Mouse (Mus musculus) hematopoietic stem cell, adult 5-6 weeks (primary cell): Measurements from ENCODE around the gene 1700001P01Rik. TPM values are rescaled to one million over a fixed set of nuclear protein-coding genes. Genes with fewer than 3 reads are reported as not detected.

ENCODE experiments used
- ATAC-seq, 2 experiments: fragments of 125-278 bp in 1 of 2; replicated peaks in 1 of 2; 2 replicates each; pipeline ENCODE4 v1.8.0; 2016 to 2017; ENCODE audit warnings: inconsistent platforms in 2 of 2, mild to moderate bottlenecking in 2 of 2, moderate number of reproducible peaks in 2 of 2, low read depth in 1 of 2, moderate TSS enrichment in 1 of 2; ENCODE audit not compliant: low FRiP score in 2 of 2, poor library complexity in 2 of 2, severe bottlenecking in 2 of 2, insufficient read depth in 1 of 2, low TSS enrichment in 1 of 2
- total RNA-seq: library from RNA; stranded (forward); fragments of 172-1452, 232-1000 nt; gene quantifications from 2 replicates; pipeline ENCODE4 v1.2.3, GENCODE M21; 2017

Gene 1700001P01Rik
- total RNA-seq, 1 experiment from 2014 or later = not detected

DNA sequence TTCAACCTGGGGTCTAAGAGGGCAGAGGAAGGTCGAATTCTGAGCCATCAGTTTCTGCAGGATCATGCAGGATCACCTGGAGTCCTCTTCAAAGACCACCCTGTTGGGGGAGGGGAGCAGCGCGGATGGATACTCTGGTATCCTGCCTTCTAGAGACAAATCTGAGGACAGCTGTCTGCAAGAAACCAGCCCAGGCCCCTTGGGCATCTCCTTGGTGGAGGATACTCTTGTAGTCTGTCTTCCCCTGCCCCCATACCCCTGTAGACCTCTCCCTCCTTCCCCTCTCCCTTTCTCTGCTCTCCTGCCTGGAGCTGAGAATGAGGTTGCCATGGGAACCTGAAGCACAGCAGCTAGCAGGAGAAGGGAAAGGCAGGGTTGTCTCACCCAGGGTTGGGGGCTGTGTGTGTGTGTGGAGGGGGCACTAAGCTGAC lies 36.8 kb upstream of the 1700001P01Rik start:
- no peak for ATAC-seq

DNA sequence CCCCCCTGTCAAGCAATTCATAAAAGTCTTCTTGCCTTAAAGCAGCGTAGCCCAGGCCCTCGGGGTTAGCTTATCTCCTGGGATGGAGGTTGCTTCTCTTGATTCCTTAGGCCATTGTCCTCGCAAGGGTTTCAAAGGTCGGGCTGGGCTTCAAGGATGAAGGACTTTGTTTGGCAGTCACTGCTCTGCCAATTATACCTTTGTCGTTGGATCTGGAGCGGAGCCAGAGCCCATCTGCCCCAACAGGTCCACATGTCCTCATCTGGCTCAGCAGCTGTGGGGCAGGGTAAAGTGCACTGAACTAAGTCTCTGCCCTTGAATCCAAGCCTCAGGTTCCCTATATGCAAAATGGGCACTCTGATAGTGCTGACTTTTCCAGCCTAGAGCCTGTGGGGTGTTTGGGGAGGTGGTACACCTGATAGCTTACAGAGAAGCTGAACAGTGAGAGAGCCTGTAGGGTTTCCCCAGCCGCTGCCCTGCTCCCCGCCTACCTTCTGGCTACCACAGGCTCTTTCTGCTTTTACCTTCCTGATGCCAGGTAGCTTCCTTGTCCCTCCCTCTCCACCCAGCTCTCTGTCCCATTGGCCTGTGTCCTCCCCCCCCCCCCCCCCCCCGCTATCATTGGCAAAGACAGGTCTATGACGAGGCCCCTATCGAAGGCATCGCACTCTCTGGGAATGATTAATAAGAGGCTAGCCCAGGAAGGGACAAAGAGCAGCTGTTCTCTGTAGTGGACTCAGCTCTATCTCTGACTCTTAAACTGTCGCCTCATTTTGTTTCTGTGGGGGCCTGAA lies 36.0 kb upstream of the 1700001P01Rik start:
- ATAC-seq = no peak

DNA sequence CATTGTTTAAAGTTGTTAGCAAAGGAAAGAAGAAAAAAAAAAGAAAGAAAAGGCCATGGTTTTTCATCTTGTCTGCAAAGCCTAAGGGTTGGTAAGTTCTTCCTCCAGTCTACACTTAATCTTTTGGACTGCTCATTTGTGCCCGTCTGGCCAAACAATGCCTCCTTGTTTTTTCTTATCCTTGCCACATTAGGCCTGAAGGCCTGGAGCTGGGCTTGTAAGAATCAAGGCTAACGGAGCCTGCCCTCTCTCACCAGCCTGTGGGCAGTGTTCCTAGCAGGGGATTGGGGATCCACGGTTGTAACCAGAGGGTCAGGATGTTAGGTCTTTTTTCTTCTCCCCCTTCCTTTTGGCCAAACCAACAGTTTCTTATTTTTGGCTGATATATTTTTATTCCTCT lies 35.3 kb upstream of the 1700001P01Rik start:
- ATAC-seq = no peak

DNA sequence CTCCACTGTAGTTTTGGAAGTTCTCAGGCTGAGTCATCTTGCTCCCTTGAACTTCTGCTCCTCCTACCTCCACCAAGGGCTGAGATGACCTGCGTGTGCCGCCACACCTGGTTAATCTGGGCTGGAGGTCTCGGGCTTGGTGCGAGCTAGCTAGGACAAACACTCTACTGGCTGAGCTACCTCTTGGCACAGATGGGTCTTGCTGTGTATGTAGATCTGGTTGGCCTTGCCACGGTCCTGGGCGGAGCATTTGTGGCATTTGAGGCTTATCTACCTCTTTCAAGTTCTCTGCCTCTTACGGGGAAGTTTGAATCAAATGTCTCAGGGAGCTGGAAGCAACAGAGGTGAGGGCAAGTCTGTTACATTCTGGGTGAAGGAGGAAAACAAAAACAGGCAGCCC lies 34.6 kb upstream of the 1700001P01Rik start:
- peak in 1 of 2 experiments; percentile 40; a peak in 3 of 4 replicates for ATAC-seq

DNA sequence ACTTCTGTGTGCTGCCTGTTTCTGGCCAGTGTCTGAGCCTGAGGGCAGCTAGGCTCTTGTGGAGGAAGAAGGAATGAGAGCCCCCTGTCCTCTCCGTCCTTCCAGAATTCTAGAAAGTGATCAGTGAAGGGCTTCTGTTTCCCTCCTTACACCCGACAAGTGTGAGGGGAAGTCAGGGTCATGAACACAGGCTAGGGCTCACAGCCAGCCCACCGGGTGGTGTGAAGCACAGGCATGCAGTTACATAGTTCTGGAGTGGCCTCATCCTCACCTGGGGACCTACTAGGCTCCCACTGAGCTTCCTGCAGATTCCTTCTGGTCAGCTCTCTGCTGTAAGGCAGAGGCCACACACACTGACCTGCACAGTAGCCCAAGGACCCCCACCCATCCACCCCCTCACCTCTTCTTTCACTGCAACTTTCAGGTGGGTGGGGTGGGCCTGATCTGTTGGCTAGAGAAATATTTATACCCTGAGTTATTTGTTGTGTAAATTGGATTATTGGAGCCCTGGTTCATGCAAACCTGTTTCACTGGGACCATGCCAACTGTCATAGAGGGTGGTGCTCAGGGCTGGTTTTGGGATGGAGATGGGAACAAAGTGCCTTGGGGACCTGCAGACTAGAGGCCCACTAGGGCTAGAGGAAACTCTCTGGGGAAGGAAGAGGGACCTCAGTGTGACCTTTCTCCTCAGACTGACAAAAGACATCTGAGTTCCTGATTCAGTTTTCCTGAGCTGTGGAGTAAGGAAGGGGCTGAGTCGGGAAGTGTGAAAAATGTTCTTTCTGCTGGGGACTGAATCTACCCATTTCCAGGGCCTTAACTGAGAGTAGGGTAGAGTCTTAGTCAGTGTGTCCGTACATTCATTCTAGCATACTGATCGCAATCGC lies 33.8 kb upstream of the 1700001P01Rik start:
- no peak for ATAC-seq

DNA sequence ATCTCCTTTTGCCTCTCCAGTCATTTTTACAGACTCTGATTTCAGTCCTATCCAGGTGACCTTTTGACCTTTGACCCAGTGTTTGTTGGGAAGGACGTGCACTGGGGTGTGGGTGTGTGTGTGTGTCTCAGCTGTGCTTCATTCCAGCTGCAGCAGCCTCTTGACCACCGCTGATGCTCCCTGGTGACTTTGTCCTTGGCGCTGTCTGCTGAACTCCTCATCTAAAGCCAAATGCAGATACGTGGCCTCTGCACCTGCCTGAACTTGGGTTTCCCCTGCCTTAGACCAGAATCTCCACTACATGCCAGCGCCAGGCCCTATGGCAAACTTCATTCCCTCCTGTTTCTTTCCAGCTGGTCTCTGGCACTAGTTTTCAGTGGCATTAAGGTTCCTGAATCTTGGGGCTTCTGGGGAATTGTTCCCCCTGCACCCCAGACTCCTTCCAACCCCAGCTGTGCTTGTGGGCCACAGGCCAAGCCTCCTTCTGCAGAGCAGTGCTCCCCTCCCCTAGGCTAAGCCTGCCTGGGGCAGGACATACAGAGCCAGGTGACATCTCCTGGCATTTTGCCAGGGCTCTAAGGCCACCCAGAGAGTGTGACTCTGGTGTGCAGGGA lies 33.0 kb upstream of the 1700001P01Rik start:
- no peak for ATAC-seq

DNA sequence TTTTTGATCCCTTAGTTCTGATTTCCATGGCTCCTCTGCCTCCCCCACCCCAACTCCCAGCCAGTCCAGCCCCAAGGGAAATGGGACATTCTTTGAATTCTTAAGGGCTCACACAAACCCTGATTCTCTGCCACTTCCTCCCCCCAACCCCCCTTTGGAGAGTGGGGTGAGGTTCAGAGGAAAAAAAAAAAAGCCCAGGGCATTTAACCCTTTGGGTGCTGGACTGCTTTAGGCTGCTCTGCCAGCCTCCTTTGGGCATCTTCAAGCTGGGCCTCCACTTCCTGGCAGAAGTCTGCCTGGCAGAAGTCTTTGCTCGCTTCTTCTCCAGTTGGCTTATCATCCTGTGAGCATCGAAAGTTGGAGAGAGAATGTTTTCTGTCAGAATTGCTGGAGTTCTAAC lies 32.4 kb upstream of the 1700001P01Rik start:
- no peak for ATAC-seq

DNA sequence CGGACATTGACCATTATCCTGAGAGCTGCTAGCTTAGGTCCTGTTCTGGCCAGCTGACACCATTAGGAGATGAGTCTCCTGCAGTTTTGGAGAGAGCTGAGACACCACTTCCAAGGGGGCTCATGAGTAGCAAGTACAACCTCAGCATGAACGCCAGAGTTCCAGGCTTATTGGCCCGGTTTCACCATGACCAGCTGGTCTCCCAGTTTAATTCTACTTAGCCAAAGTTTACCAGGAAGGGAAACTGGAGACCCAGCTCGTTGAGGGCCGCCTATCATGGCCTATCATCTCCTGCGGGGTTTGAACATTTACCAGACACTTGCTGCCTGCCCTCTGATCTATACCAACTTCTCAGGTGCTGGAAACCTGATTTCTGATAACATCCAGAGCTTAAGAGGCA lies 31.9 kb upstream of the 1700001P01Rik start:
- ATAC-seq = no peak

DNA sequence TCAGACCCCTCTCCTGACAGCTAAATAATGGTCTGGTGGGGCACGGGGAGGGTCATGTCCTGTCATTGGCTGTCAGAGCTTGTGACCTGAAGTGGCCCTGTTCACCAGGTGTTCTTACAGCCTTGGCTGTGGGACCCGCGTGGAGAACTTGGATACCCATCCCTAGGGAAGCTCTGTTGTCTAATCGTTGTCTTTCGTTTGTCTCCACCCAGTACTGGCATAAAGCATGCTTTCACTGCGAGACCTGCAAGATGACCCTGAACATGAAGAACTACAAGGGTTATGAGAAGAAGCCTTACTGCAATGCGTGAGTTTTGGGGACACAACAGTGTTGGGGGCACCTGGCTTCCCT lies 30.9 kb upstream of the 1700001P01Rik start:
- ATAC-seq = no peak

DNA sequence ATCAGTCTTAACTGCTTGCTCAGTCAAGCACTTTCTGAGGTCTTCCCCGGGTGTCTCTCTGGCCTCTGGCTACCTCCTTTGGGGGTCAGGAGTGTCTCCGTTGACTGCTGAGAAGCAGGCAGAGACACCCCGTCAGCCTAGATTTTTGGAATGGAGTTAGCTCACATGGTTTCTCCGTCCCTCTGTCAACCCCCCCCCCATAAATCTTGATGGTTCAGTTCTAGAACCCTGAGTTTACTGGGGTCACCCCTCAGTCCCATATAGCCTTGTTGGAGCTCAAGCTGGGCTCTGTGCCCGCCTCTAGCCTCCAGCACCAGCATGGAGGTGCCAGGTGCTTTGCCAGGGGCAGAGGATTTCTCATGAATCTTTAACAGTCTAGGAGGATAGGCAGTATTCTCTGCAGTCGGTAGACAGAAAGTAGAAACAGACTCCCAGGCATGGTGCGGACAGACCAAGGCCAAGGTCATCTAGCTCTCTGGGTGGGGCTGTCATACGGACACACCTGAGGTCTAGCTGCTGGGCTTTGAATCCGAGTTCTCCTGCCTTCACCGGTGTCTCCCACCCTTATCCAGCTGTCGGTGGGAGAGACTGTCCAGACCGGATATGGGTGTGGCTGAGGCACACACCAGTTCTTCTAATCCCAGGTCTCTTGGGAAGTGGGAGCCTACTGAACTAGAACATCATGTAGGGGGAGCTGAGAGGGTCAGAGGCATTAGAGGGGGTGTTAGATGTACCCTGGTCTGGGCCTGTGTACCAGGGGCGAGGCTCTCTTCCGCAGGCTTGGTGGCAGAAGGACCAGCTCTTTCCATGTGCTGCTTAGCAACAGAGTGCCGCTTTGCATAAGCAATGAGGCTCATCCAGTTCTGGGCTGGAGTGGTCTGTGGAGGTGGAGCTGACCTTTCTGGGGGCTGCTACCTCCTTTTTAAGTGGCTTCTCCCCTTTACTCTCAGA lies 30.2 kb upstream of the 1700001P01Rik start:
- ATAC-seq = no peak

DNA sequence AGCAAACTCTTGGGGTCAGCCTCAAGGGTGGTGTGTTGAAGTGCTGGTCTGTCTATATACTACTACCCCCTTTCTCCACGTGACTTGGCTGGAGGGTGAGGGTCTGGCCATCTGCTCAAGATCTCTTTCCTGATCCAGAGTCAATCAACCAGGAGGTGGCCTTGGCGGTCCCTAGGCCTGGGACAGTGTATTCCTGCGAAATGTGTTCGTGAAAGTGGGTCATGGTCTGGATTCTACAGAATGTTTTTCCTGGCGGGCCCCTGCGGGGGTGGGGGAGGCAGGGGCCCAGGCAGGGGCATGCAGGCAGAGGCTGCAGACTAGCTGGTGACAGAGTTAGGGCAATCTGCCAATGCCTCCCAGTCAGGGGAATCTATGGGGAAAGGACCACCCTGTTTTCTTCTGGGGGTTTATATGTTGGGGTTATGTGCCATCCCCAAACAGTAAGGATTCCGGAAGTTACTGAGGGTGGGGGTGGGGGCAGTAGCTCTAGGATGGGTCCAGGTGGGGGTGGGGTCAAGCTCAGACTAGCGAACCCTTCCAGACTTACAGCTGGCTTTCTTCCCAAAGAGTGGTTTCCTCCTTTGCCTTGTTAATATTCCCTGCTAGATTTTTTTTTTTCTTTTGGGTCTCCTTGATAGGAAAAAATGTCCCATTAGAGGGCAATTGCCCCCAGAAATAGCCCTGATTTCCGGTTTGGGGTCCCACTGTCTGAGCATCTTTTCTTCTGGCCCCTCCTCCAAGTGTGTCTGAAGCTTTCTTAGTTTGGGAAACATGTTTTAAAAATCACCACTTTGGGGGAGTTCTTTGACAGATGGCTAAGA lies 29.3 kb upstream of the 1700001P01Rik start:
- no peak for ATAC-seq

DNA sequence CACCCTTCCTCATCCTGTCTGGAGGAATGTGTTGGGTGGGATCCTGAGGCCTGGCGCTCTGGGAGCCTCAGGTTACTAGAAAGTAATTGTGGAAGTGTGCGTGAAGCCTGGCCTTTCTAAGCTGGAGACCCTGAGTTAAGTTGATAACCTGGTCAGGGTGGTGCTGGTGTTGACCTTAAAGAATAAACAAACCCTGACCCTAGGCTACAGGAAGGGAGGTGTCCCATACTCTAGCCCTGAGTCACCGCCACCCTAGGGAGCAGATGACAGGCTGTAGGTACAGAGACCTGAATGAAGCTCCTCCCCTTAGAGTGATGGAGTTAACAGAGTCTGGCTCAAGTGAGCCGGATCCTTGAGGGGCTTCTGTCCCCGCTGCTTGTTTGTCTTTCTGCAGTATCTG lies 28.1 kb upstream of the 1700001P01Rik start:
- no peak for ATAC-seq

DNA sequence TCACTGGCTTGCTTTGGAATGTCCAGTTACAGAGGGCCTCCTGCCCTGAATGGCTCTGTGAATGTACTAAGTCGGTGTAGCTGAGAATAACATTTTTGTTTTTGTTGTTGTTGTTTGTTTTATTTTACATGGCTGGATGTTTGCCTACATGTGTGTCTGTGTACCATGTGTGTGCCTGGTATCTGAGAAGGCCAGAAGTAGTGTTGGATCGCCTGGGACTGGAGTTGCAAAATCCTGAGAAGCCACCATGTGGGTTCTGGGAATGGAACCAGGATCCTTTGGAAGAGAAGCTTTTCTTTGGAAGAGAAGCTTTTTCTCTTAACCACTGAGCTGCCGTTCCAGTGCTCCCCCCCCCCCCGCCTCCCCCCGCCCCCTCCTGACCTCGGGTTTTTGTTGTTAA lies 26.8 kb upstream of the 1700001P01Rik start:
- ATAC-seq = no peak

DNA sequence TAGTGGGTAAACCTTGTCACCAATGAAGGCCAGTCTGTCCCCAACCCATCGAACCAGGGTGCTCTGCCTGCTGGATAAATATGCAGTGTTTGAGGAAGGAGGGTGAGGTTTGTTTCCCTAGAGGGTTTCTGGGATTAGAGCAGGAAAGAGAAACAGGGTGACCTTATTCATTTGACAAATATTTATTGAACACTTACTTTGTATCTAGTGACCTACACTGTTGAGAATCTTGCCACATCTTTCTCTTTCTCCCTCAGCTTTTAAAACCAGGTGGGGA lies 26.4 kb upstream of the 1700001P01Rik start:
- ATAC-seq = no peak

DNA sequence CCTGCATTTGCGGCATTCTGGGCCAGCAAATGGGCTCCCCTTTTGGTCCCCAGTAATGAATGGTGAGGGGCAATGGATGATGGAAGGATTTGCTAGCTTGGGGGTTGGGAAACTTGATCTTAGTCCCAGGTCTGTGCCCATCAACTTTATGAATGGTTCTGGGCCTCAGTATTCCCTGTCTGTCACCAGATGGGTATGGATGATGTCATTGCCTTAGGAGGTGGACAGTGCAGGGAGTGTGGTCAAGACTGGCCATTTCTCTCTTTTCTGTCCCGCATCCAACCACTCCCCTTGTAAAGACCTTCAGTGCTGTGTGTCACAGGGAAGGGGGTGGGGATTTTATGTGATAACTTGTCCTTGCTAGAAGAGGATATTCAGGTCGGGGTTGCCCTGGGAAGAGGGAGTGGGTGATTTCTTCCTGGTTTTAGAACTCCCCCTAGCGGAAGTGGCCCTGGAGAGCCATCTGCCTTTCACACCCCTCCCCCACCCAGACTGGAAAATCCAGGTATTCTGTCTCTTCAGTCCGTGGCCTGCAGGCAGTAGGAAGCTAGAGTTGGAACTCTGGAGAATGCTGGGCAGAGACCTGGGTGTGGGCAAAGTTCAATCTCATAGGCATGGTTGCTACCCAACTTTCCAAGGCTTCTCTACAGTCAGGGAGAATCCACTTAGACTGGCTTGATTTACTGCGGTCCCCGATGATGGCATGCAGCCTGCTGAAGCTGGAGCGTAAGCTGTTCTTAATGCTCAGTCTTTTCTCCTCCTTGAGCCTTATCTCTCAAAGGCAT lies 25.9 kb upstream of the 1700001P01Rik start:
- ATAC-seq = no peak
